Mouse (Mus musculus): ENCODE measurements around the gene Ift172. TPM values are rescaled to one million over a fixed set of nuclear protein-coding genes. Genes with fewer than 3 reads are reported as not detected.

Gene Ift172
- polyA plus RNA-seq, 1 experiment from 2014 or later: 17.4 TPM

DNA sequence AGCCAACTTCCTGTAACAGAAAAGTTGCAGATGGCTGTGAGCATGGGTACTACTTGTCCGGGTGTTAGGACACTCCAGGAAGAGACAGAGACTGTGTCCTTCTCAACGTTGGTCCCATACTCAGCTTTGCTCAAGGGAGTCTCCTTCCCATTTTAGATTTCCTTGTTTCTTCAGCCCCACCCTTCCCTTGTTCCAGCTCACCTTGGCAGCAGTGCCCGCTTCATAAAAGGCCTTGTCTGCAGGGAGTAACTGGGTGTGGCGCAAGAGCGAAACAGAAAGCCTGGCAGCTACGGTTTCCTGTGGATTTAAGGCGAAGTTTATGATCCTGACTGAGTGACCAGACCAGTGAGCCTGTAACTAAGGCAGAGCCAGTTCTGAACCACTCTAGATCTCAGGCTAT, 36.5 kb downstream of the Ift172 start:
- DNase-seq (ENCODE audit: low spot score): no peak
- Histone ChIP-seq H3K4me1 (replicated peaks; ENCODE audit: insufficient read depth, low read length) (0 out of 2 replicates have a peak, but pooled peaks cover 4% of the 10 kb centered on the region), H3K9me3 (replicated peaks; ENCODE audit: low read length) (no peaks in the 10 kb centered on the region), H3K27ac (no peak overlapping the region), H3K4me3 (replicated peaks; ENCODE audit: low read depth, low read length) (no peak overlapping the region), H3K9ac (ENCODE audit: low read depth, low read length) (no peak overlapping the region), H3K27me3 (ENCODE audit: insufficient read depth, low read length) (no peaks in the 10 kb centered on the region), H3K36me3 (ENCODE audit: insufficient read depth, low read length) (peaks cover 34% of the 10 kb centered on the region), H3K4me2 (ENCODE audit: low read length) (no peak overlapping the region)
- TF ChIP-seq CTCF (IDR thresholded peaks at IDR 0.05; ENCODE audit: low read depth): no peak
- ATAC-seq (replicated peaks; ENCODE audit: low FRiP score, low read depth): no peak
- WGBS: 59% methylated on average over 7 of the region's 7 CpGs

DNA sequence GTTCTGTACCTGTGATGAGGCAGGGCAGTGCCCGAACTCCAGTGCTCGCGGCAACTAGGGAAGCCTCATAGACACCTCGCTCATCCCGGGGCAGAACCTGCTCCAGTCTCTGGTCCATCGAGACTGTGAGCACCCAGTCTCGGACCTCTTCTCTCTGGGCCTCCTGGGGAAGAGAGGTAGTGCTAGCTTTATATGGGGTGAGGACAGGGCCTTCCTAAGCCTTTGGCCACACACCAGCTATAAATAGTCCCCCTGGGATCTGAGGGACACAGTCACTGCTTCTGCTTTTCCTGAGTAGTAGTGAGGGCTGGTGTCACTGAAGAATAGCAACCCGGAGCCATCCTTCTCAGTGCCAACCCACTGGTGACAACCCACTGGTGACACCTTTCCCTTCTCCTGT, 37.1 kb downstream of the Ift172 start:
- no peak overlapping the region for H3K27ac ChIP-seq
- no peak for DNase-seq (ENCODE audit: low spot score)
- no peaks in the 10 kb centered on the region for H3K9me3 ChIP-seq (replicated peaks; ENCODE audit: low read length)
- 96% methylated on average over 8 of the region's 8 CpGs for WGBS
- H3K4me3 ChIP-seq (replicated peaks; ENCODE audit: low read depth, low read length): no peak overlapping the region
- H3K27me3 ChIP-seq (ENCODE audit: insufficient read depth, low read length): no peaks in the 10 kb centered on the region
- no peak for ATAC-seq (replicated peaks; ENCODE audit: low FRiP score, low read depth)
- H3K36me3 ChIP-seq (ENCODE audit: insufficient read depth, low read length): peaks cover 37% of the 10 kb centered on the region
- no peak overlapping the region for H3K4me2 ChIP-seq (ENCODE audit: low read length)
- TF ChIP-seq CTCF (IDR thresholded peaks at IDR 0.05; ENCODE audit: low read depth): no peak
- H3K9ac ChIP-seq (ENCODE audit: low read depth, low read length): no peak overlapping the region
- H3K4me1 ChIP-seq (replicated peaks; ENCODE audit: insufficient read depth, low read length): 0 out of 2 replicates have a peak, but pooled peaks cover 4% of the 10 kb centered on the region

DNA sequence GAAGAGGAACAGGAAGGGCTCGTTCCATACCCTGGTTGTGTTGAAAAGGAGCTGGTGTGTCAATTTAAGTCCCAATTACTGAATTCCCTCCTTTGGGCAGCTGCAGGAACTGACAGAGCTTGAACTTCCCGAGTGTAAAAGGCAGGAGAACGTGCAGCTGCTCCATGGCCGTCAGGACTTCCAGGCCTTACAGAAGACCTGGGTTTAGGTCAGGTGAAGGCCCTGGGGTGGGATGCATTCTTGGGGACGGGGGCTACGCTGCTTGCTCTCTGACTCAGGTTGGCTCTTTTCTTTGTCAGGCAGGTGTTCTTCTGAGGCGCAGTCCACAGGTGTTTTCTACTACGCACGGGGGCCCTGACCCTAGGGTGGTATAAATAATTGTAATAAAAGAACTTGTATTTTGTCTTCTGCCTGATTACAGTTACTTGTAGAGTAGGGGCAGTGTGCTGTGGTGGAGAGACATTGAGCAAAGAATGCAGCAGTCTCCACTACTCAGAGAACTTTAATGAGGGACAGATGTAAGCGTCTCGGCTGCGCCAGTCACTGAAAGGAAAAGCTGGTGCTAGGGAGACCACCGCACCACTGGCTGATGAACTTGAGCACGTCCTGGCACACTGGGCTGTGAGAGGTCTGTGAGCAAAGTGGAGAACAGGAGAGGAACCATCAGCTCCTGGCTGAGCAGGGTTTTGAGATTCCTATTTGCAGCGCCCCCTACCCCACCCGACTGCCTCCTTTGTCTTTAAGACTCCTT, 37.9 kb downstream of the Ift172 start:
- H3K27me3 ChIP-seq (ENCODE audit: insufficient read depth, low read length): no peaks in the 10 kb centered on the region
- H3K4me2 ChIP-seq (ENCODE audit: low read length): peak overlapping the region; percentile 49; the same call in 1 of the 2 replicates
- no peak for DNase-seq (ENCODE audit: low spot score)
- ATAC-seq (replicated peaks; ENCODE audit: low FRiP score, low read depth): no peak
- peaks cover 44% of the 10 kb centered on the region for H3K36me3 ChIP-seq (ENCODE audit: insufficient read depth, low read length)
- TF ChIP-seq CTCF (IDR thresholded peaks at IDR 0.05; ENCODE audit: low read depth): no peak
- no peak overlapping the region for H3K27ac ChIP-seq
- no peak overlapping the region for H3K4me3 ChIP-seq (replicated peaks; ENCODE audit: low read depth, low read length)
- WGBS: 74% methylated on average over 16 of the region's 16 CpGs
- H3K9ac ChIP-seq (ENCODE audit: low read depth, low read length): no peak overlapping the region
- H3K9me3 ChIP-seq (replicated peaks; ENCODE audit: low read length): no peaks in the 10 kb centered on the region
- H3K4me1 ChIP-seq (replicated peaks; ENCODE audit: insufficient read depth, low read length): 0 out of 2 replicates have a peak, but pooled peaks cover 4% of the 10 kb centered on the region

DNA sequence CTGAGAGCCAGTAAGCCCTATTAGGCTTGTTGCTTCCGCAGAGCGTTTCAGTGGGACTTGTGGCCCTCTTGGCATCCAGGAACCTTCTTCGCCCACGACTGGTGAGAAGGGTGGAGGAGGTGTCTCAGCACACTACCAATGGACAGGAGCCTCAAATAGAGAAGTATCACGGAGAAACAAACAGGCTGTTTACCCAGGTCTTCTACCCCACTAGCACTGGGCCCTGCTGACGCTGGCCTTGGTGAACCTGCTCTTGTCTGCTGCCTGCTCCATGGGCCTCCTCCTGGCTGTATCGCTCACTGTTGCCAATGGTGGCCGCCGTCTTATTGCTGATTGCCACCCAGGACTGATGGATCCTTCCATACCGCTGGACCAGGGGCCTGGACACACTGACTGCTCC, 38.8 kb downstream of the Ift172 start:
- H3K27me3 ChIP-seq (ENCODE audit: insufficient read depth, low read length): no peaks in the 10 kb centered on the region
- H3K27ac ChIP-seq: no peak overlapping the region
- peak overlapping the region; percentile 25; the same call in 1 of the 2 replicates for H3K9ac ChIP-seq (ENCODE audit: low read depth, low read length)
- TF ChIP-seq CTCF (IDR thresholded peaks at IDR 0.05; ENCODE audit: low read depth): no peak
- H3K9me3 ChIP-seq (replicated peaks; ENCODE audit: low read length): no peaks in the 10 kb centered on the region
- 0 out of 2 replicates have a peak, but pooled peaks have one; percentile 0 for ATAC-seq (replicated peaks; ENCODE audit: low FRiP score, low read depth)
- DNase-seq (ENCODE audit: low spot score): no peak
- H3K4me1 ChIP-seq (replicated peaks; ENCODE audit: insufficient read depth, low read length): 0 out of 2 replicates have a peak, but pooled peaks cover 4% of the 10 kb centered on the region
- H3K4me2 ChIP-seq (ENCODE audit: low read length): peak overlapping the region; percentile 49
- peaks cover 52% of the 10 kb centered on the region for H3K36me3 ChIP-seq (ENCODE audit: insufficient read depth, low read length)
- H3K4me3 ChIP-seq (replicated peaks; ENCODE audit: low read depth, low read length): peak overlapping the region; percentile 20
- 53% methylated on average over 10 of the region's 10 CpGs for WGBS

DNA sequence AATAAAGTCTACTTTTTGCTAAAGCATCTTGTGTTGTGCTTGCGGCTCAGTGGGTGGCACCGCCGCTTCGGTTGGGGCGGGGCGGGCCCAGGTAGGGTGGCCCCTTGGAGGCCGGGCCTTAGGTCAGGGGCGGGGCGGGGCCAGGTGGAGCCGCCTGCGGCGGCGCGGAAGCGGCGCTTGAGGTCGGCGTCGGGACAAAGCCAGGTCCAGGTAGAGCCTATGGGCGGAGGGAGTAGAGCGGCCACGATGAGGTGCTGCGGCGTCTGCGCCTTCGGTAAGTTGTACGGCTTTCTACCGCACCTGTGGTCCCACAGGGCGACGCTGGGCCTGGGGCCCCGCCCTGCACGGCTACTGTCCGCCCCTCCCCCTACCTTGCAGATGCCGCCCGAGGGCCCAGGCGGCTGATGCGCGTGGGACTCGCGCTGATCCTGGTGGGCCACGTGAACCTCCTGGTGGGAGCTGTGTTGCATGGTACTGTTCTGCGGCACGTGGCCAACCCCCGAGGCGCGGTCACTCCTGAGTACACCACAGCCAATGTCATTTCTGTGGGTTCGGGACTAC, 39.3 kb downstream of the Ift172 start, which contains the start of gene Krtcap3:
Gene Krtcap3, plus strand, starts transcription at position 151 of the 561 bp plus-strand sequence.
- Histone ChIP-seq H3K9me3 (replicated peaks; ENCODE audit: low read length) (no peaks in the 10 kb centered on the region), H3K4me1 (replicated peaks; ENCODE audit: insufficient read depth, low read length) (0 out of 2 replicates have a peak, but pooled peaks cover 4% of the 10 kb centered on the region), H3K9ac (ENCODE audit: low read depth, low read length) (peak within 1 kb of the TSS; percentile 25; the same call in 1 of the 2 replicates), H3K4me3 (replicated peaks; ENCODE audit: low read depth, low read length) (peak within 1 kb of the TSS; percentile 20), H3K36me3 (ENCODE audit: insufficient read depth, low read length) (peaks cover 54% of the 10 kb centered on the region), H3K27ac (no peak within 1 kb of the TSS; the same call in 1 of the 2 replicates), H3K27me3 (ENCODE audit: insufficient read depth, low read length) (no peaks in the 10 kb centered on the region), H3K4me2 (ENCODE audit: low read length) (peak within 1 kb of the TSS; percentile 49)
- ATAC-seq (replicated peaks; ENCODE audit: low FRiP score, low read depth): peak; percentile 89
- no peak for TF ChIP-seq CTCF (IDR thresholded peaks at IDR 0.05; ENCODE audit: low read depth)
- peak; percentile 52 for DNase-seq (ENCODE audit: low spot score)
- 16% methylated on average over 45 of the region's 47 CpGs for WGBS

DNA sequence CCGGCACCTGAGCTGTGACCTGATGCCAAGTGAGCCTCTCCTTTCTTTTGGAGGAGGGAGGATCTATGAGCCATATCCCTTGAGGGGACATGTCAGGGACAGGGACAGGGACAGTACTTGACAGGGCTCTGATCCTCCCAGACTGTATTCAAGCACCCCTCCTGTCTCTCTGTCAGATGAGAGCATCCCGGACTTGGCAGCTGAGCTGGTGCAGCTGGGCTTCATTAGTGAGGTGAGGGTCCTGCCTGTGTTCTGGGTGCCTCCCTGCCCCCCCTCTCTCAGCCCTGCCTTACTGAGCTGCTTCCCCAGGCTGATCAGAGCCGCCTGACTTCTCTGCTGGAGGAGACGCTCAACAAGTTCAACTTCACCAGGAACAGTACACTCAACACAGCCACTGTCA, 40.2 kb downstream of the Ift172 start:
- 0 out of 2 replicates have a peak overlapping the region, but pooled peaks have one; percentile 25 for H3K9ac ChIP-seq (ENCODE audit: low read depth, low read length)
- H3K36me3 ChIP-seq (ENCODE audit: insufficient read depth, low read length): peaks cover 59% of the 10 kb centered on the region
- no peak overlapping the region for H3K4me2 ChIP-seq (ENCODE audit: low read length)
- H3K4me1 ChIP-seq (replicated peaks; ENCODE audit: insufficient read depth, low read length): 0 out of 2 replicates have a peak, but pooled peaks cover 4% of the 10 kb centered on the region
- 38% methylated on average over 4 of the region's 4 CpGs for WGBS
- no peak overlapping the region for H3K4me3 ChIP-seq (replicated peaks; ENCODE audit: low read depth, low read length)
- no peaks in the 10 kb centered on the region for H3K9me3 ChIP-seq (replicated peaks; ENCODE audit: low read length)
- H3K27ac ChIP-seq: no peak overlapping the region
- no peaks in the 10 kb centered on the region for H3K27me3 ChIP-seq (ENCODE audit: insufficient read depth, low read length)
- no peak for ATAC-seq (replicated peaks; ENCODE audit: low FRiP score, low read depth)
- no peak for TF ChIP-seq CTCF (IDR thresholded peaks at IDR 0.05; ENCODE audit: low read depth)
- DNase-seq (ENCODE audit: low spot score): no peak
